Mouse (Mus musculus) layer of hippocampus, postnatal 36 days (tissue): Measurements from ENCODE around the gene Tceal1. TPM values are rescaled to one million over a fixed set of nuclear protein-coding genes. Genes with fewer than 3 reads are reported as not detected.

ENCODE experiments used
- DNase-seq, 2 experiments: peaks; one replicate each; pipeline ENCODE4 v3.0.0; 2022
- total RNA-seq, 2 experiments: library from RNA; stranded (reverse); gene quantifications; 2 replicates each; pipeline ENCODE4 v1.2.3; 2021

The Tceal1 gene
- total RNA-seq, 2 experiments from 2014 or later = 14.4 to 15.5 TPM

- peak in 1 of 2 experiments; percentile 28 for DNase-seq
Measured at GRCm38 (mm10) chrX:136755464-136755863, 47.7 kb downstream of the Tceal1 start.

Other genes with a start within 250 kb of the Tceal1 start
- not detected for gene Kir3dl1, start 190.0 kb upstream of the Tceal1 start, total RNA-seq
- gene Kir3dl2, start 163.9 kb upstream of the Tceal1 start, total RNA-seq = under 1 TPM in 1 of 2 experiments, not detected in 1; 0.23 TPM
- gene Tceal3, start 117.1 kb upstream of the Tceal1 start, total RNA-seq = 100 to 1,000 TPM; 188 to 204 TPM
- 100 to 1,000 TPM; 404 to 419 TPM for gene Morf4l2, start 35.7 kb downstream of the Tceal1 start, total RNA-seq
- under 1 TPM in 1 of 2 experiments, not detected in 1; 0.25 TPM for gene Glra4, start 72.2 kb downstream of the Tceal1 start, total RNA-seq
- gene Plp1, start 114.7 kb downstream of the Tceal1 start, total RNA-seq = 1,000 to 10,000 TPM; 1,151 to 1,186 TPM
- gene Rab9b, start 160.8 kb downstream of the Tceal1 start, total RNA-seq = 10 to 100 TPM; 26.9 to 31.2 TPM
- not detected for gene H2bfm, start 219.3 kb downstream of the Tceal1 start, total RNA-seq